Mouse (Mus musculus) hindbrain, postnatal 0 days (tissue): Measurements from ENCODE around the gene Pigb. TPM values are rescaled to one million over a fixed set of nuclear protein-coding genes. Genes with fewer than 3 reads are reported as not detected.
A peak's percentile ranks its signal among the peaks of the same experiment; 100 is the strongest.

Experiments used
- ATAC-seq: fragments of 200-750 bp; cut with Nextera tagmentation; 2 replicates; pipeline ENCODE4 v1.8.0; 2017; ENCODE audit warnings: mild to moderate bottlenecking, moderate TSS enrichment, moderate library complexity
- DNase-seq: peaks from one replicate; pipeline ENCODE4 v3.0.0-alpha.2; 2015; ENCODE audit warnings: low spot score
- H3K27ac ChIP-seq: fragments of 300-500 bp; sonication (generic); 2 replicates; pipeline ENCODE4 v1.5.1; 2014; ENCODE audit warnings: mild to moderate bottlenecking
- H3K27me3 ChIP-seq: fragments of 300-500 bp; sonication (generic); 2 replicates; pipeline ENCODE4 v1.6.1; 2014; ENCODE audit warnings: low read length, mixed read lengths; ENCODE audit not compliant: insufficient read depth
- H3K36me3 ChIP-seq: fragments of 300-500 bp; sonication (generic); 2 replicates; pipeline ENCODE4 v1.6.1; 2014; ENCODE audit warnings: low read length, mixed read lengths; ENCODE audit not compliant: insufficient read depth
- H3K4me1 ChIP-seq: fragments of 300-500 bp; sonication (generic); 2 replicates; pipeline ENCODE4 v1.6.1; 2014; ENCODE audit warnings: antibody characterized with exemption, low read length, mixed read lengths; ENCODE audit not compliant: insufficient read depth
- H3K4me2 ChIP-seq: fragments of 300-500 bp; sonication (generic); 2 replicates; pipeline ENCODE4 v1.6.1; 2014; ENCODE audit warnings: low read depth, mild to moderate bottlenecking, low read length, moderate library complexity, mixed read lengths
- H3K4me3 ChIP-seq: fragments of 300-500 bp; sonication (generic); 2 replicates; pipeline ENCODE4 v1.5.1; 2014; ENCODE audit warnings: low read length
- H3K9ac ChIP-seq: fragments of 300-500 bp; sonication (generic); replicated peaks from 2 replicates; pipeline ENCODE4 v1.6.1; 2014; ENCODE audit warnings: mild to moderate bottlenecking, low read length, moderate library complexity, mixed read lengths
- H3K9me3 ChIP-seq: fragments of 300-500 bp; sonication (generic); 2 replicates; pipeline ENCODE4 v1.6.1; 2016; ENCODE audit warnings: low read length, mixed read lengths
- CTCF ChIP-seq: IDR thresholded peaks from 2 replicates; pipeline ENCODE4 v1.5.1; 2016; ENCODE audit warnings: antibody characterized with exemption, control low read depth, low read depth
- WGBS: fragments of 180-500 bp; shearing (Covaris S2); extraction: QIAGEN DNeasy Blood & Tissue Kit; methylation state at CpG from one replicate; pipeline ENCODE4 v1.1.7; 2014; 5-methylcytosine and 5-hydroxymethylcytosine counted together
- polyA plus RNA-seq: library from polyadenylated mRNA; unstranded; fragments of >200 nt; fragmentation: Nextera tagmentation; extraction: Ambion mirVana; gene quantifications from 2 replicates; pipeline ENCODE4 v1.2.1, GENCODE M21; 2015
- total RNA-seq: library from RNA; depleted of rRNA; stranded (reverse); fragments of >200 nt; gene quantifications from 2 replicates; pipeline ENCODE4 v1.2.3, GENCODE M21; 2014

The Pigb gene
- total and polyA plus RNA-seq, 2 experiments from 2014 or later, result 8.9 to 16.4 TPM

DNA sequence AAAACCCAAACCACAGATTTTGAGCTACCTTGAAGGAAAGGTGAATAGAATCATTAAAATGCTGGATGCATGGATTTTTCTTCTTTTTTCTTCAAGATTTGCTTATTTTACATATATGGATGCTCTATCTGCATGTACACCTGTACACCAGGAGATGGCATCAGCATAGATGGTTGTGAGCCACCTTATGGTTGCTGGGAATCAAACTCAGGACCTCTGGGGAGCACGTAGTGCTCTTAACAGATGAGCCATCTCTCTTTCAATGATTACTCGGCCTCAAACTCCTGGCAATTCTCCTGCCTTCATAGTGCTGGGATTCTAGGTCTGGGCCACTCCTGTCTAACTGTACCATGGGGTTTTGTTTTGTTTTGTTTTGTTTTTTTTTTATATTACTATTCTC, 57.1 kb downstream of the Pigb start:
- Histone ChIP-seq H3K4me3 (no peak overlapping the region), H3K27me3 (no peaks in the 10 kb centered on the region), H3K9me3 (no peaks in the 10 kb centered on the region), H3K9ac (no peak overlapping the region), H3K27ac (no peak overlapping the region), H3K36me3 (no peaks in the 10 kb centered on the region), H3K4me2 (no peak overlapping the region), H3K4me1 (peaks cover 12% of the 10 kb centered on the region; the same call in 1 of the 2 replicates)
- WGBS, result 75% methylated on average over 2 of the region's 2 CpGs
- DNase-seq (no peak), ATAC-seq (no peak)
- peak; percentile 18; the same call in 1 of the 2 replicates for TF ChIP-seq CTCF

DNA sequence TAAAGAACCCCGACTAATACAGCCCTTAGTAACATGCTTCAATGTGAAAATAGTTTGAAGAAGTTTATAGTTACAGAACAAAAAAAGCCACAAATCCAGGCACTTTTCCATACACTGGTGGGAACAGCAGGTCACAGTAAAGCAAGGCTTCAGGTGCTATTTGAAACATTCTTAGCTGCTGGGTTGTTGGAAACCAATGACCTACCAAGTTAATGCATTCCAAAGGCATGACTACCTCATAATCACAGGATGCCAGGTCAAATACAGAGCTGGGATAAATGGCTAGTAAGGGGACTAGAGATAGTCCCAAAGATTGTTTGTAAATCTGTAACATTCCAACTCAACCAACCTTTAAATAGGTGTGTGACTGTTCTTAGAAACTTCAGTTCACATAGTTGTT, 64.9 kb downstream of the Pigb start:
- Histone ChIP-seq H3K27me3 (no peaks in the 10 kb centered on the region), H3K27ac (no peak overlapping the region), H3K9ac (no peak overlapping the region), H3K4me1 (no peaks in the 10 kb centered on the region), H3K9me3 (no peaks in the 10 kb centered on the region), H3K4me2 (no peak overlapping the region), H3K36me3 (no peaks in the 10 kb centered on the region), H3K4me3 (no peak overlapping the region)
- ATAC-seq (no peak), DNase-seq (no peak)
- no peak for TF ChIP-seq CTCF
- WGBS, result 91% methylated on average over 1 of the region's 1 CpGs

DNA sequence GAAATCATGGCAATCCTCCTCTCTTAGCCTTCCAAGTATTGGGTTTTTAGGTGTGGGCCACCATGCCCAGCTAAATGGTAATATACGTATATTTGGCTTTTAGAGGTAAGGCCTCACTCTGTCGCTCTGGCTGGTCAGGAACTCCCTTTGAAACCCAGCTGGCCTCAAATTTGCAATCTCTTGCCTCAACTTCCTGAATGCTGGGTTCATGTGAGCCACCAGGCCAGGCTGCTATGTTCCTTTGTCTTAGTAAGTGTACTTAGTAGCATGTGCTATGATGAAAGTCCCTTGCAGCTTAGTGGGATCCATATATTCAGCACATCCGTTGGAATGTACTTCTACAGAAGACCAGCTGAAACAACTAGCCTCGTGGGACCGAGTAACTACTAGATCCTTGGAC, 65.4 kb downstream of the Pigb start:
- Histone ChIP-seq H3K27me3 (no peaks in the 10 kb centered on the region), H3K27ac (no peak overlapping the region), H3K4me3 (no peak overlapping the region), H3K36me3 (no peaks in the 10 kb centered on the region), H3K9ac (no peak overlapping the region), H3K4me1 (no peaks in the 10 kb centered on the region), H3K4me2 (no peak overlapping the region), H3K9me3 (no peaks in the 10 kb centered on the region)
- ATAC-seq (no peak), DNase-seq (no peak)
- 89% methylated on average over 5 of the region's 5 CpGs for WGBS
- TF ChIP-seq CTCF, result no peak

DNA sequence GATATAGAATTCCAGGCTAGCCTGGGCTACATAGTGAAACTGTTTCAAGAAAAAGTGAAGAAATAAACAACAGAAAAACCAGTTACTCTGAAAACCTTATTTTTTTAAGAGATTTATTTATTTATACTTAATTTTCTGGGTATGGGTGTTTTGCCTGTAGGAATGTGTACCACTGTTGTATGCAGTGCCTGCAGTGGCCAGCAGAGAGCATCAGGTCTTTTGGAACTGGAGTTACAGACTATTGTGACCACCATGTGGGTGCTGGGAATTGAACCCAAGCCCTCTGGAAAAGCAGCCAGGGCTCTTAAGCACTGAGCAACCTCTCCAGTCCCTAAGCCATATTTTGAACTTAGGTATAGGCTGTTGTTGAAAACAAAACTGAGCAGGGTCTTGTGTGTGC, 67.2 kb downstream of the Pigb start:
- no peak for TF ChIP-seq CTCF
- no peak for DNase-seq
- Histone ChIP-seq H3K9ac (no peak overlapping the region), H3K4me3 (no peak overlapping the region), H3K27ac (no peak overlapping the region), H3K4me2 (no peak overlapping the region), H3K4me1 (no peaks in the 10 kb centered on the region), H3K36me3 (no peaks in the 10 kb centered on the region), H3K27me3 (no peaks in the 10 kb centered on the region), H3K9me3 (no peaks in the 10 kb centered on the region)
- no peak for ATAC-seq

DNA sequence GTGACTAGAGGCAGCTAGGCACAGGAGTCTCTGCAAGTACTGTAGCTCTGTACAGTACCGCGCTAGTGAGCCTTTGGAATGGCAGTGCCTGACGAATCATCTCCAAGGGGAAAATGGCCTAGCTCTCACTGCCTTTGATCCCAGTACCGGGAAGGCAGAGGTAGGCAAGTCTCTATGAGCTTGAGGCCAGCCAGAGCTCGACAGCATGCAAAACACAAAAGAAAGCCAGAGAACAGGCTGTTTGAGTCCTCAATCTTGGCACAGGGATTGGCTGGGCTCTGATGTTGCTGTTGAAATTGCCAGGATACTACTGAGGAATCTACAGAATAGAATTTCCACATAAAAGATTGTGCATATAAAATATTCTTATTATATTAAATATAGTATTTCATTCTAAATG, 67.7 kb downstream of the Pigb start:
- TF ChIP-seq CTCF, result no peak
- Histone ChIP-seq H3K4me2 (no peak overlapping the region), H3K27ac (no peak overlapping the region), H3K4me1 (no peaks in the 10 kb centered on the region), H3K4me3 (no peak overlapping the region), H3K9me3 (no peaks in the 10 kb centered on the region), H3K9ac (no peak overlapping the region), H3K36me3 (no peaks in the 10 kb centered on the region), H3K27me3 (no peaks in the 10 kb centered on the region)
- ATAC-seq (no peak), DNase-seq (no peak)
- 81% methylated on average over 5 of the region's 5 CpGs for WGBS

DNA sequence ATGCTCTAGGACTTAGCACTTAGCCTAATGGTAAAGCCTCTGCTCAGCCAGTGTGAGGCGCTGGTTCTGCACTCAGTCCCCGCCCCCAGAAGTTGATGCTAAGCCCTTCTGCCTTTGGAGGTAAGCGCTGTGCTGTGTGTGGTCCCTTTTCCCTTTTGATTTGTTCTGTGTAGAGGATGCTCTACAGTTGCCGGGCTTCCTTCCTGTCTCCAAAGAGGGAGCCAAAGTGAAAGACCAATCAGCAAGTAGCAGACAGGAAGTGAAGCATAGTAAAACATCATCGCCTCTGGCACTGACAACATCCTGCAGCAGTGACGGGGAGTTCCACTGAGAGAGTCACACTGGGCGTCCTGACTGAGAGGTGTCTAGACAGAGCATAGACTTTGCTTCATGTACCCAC, 70.3 kb downstream of the Pigb start:
- Histone ChIP-seq H3K27me3 (no peaks in the 10 kb centered on the region), H3K9ac (no peak overlapping the region), H3K4me2 (no peak overlapping the region), H3K4me3 (no peak overlapping the region), H3K9me3 (no peaks in the 10 kb centered on the region), H3K36me3 (no peaks in the 10 kb centered on the region), H3K4me1 (no peaks in the 10 kb centered on the region), H3K27ac (no peak overlapping the region)
- DNase-seq, result no peak
- whole genome bisulfite sequencing, result 70% methylated on average over 7 of the region's 7 CpGs
- ATAC-seq, result 0 out of 2 replicates have a peak, but pooled peaks have one; percentile 22
- TF ChIP-seq CTCF, result no peak

DNA sequence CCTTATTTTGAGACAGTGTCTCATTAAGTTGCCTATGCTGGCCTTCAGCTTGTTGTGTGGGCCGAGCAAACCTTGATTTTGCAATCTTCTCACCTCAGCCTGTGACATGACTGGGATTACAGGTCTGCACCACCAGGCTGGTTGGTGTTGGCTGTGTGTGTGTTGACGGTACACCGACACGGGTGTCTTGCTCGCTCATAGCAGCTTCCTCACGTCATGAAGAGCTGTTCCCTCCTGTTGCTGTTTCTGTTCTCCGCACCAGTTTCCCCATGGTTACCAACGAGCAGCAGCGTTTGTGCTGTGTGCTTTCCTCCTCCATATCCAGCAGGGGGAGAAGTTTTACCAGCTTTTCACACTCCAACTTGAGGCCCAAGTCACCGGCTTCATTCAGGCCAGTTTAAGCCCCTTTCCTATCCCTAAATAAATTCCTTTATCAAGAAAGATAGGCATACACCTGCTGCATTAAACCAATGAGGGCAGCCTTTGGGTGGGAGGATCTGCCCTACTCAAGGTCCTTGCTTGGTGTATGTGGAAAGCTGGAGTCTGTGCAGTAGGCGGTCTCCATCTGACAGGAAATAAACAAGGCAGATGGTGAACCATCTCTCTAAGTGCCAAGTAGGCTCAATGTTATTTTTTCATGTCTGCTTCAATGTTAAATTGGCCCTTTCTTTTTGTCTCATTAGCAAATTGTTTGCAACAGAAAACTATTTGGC, 71.7 kb downstream of the Pigb start:
- Histone ChIP-seq H3K4me3 (no peak overlapping the region), H3K9ac (no peak overlapping the region), H3K36me3 (no peaks in the 10 kb centered on the region), H3K4me1 (no peaks in the 10 kb centered on the region), H3K27ac (0 out of 2 replicates have a peak overlapping the region, but pooled peaks have one; percentile 29), H3K4me2 (no peak overlapping the region), H3K27me3 (no peaks in the 10 kb centered on the region), H3K9me3 (no peaks in the 10 kb centered on the region)
- ATAC-seq (peak; percentile 88), DNase-seq (peak; percentile 86)
- peak; percentile 86 for TF ChIP-seq CTCF
- 26% methylated on average over 11 of the region's 11 CpGs for WGBS
